Mouse (Mus musculus): ENCODE data around the gene Jund. TPM values are rescaled to one million over a fixed set of nuclear protein-coding genes. Genes with fewer than 3 reads are reported as not detected.

Jund gene
- polyA plus RNA-seq (2012; rRNA removed) = 345 and 364 TPM in 2 replicates

GRCm38 (mm10) chr8:70698310-70699109 is at the start of gene Jund:
TSS of gene Jund (plus strand) at chr8:70698949.
- DNase-seq (ENCODE audit: low read depth, low spot score) = no peak
- WGBS = under 1% methylated on average over 69 of the region's 69 CpGs

GRCm38 (mm10) chr8:70649324-70649723 is 49.4 kb upstream of the Jund start:
- 17% methylated on average over 4 of the region's 4 CpGs for WGBS
- DNase-seq (ENCODE audit: low read depth, low spot score) = no peak

GRCm38 (mm10) chr8:70650351-70650750 is 48.4 kb upstream of the Jund start:
- no peak for DNase-seq (ENCODE audit: low read depth, low spot score)
- WGBS = 91% methylated on average over 17 of the region's 17 CpGs

GRCm38 (mm10) chr8:70653226-70653625 is 45.5 kb upstream of the Jund start:
- no peak for DNase-seq (ENCODE audit: low read depth, low spot score)
- WGBS = 12% methylated on average over 2 of the region's 2 CpGs

- WGBS = 27% methylated on average over 1 of the region's 1 CpGs
- DNase-seq (ENCODE audit: low read depth, low spot score) = no peak
These were observed 44.6 kb upstream of the Jund start for GRCm38 (mm10) chr8:70654121-70654520.

- WGBS = 66% methylated on average over 2 of the region's 2 CpGs
- no peak for DNase-seq (ENCODE audit: low read depth, low spot score)
These were observed 43.3 kb upstream of the Jund start for GRCm38 (mm10) chr8:70655469-70655868.

GRCm38 (mm10) chr8:70656193-70656790 is 42.5 kb upstream of the Jund start:
- 84% methylated on average over 13 of the region's 13 CpGs for WGBS
- no peak for DNase-seq (ENCODE audit: low read depth, low spot score)

- 84% methylated on average over 3 of the region's 3 CpGs for WGBS
- DNase-seq (ENCODE audit: low read depth, low spot score) = no peak
These were observed 41.5 kb upstream of the Jund start for GRCm38 (mm10) chr8:70657214-70657613.

- 90% methylated on average over 2 of the region's 2 CpGs for WGBS
- no peak for DNase-seq (ENCODE audit: low read depth, low spot score)
These were observed 41.0 kb upstream of the Jund start for GRCm38 (mm10) chr8:70657739-70658138.

GRCm38 (mm10) chr8:70658897-70659603 is 39.7 kb upstream of the Jund start:
- WGBS = under 1% methylated on average over 31 of the region's 31 CpGs
- DNase-seq (ENCODE audit: low read depth, low spot score) = no peak

- no peak for DNase-seq (ENCODE audit: low read depth, low spot score)
- 1% methylated on average over 44 of the region's 44 CpGs for WGBS
These were observed 39.0 kb upstream of the Jund start for GRCm38 (mm10) chr8:70659604-70660272.

- no peak for DNase-seq (ENCODE audit: low read depth, low spot score)
- 4% methylated on average over 14 of the region's 14 CpGs for WGBS
These were observed 38.5 kb upstream of the Jund start, which contains the start of gene Pgpep1 for GRCm38 (mm10) chr8:70660273-70660725. TSS of gene Pgpep1 (minus strand) at chr8:70660388.

- 37% methylated on average over 4 of the region's 4 CpGs for WGBS
These were observed 35.1 kb upstream of the Jund start for GRCm38 (mm10) chr8:70663691-70664090.

GRCm38 (mm10) chr8:70664631-70665030 is 34.1 kb upstream of the Jund start:
- 62% methylated on average over 3 of the region's 3 CpGs for WGBS

More at GRCm38 (mm10) chr8:70663691-70664090, 35.1 kb upstream of the Jund start:
- no peak for DNase-seq (ENCODE audit: low read depth, low spot score)

GRCm38 (mm10) chr8:70665599-70665998 is 33.1 kb upstream of the Jund start:
- WGBS = 40% methylated on average over 2 of the region's 2 CpGs
- DNase-seq (ENCODE audit: low read depth, low spot score) = no peak

More at GRCm38 (mm10) chr8:70664631-70665030, 34.1 kb upstream of the Jund start:
- no peak for DNase-seq (ENCODE audit: low read depth, low spot score)

GRCm38 (mm10) chr8:70667071-70667470 is 31.7 kb upstream of the Jund start:
- 20% methylated on average over 5 of the region's 5 CpGs for WGBS
- DNase-seq (ENCODE audit: low read depth, low spot score) = no peak

- 76% methylated on average over 10 of the region's 10 CpGs for WGBS
- DNase-seq (ENCODE audit: low read depth, low spot score) = no peak
These were observed 27.0 kb upstream of the Jund start for GRCm38 (mm10) chr8:70671615-70672324.

GRCm38 (mm10) chr8:70672325-70673078 is 26.2 kb upstream of the Jund start:
- WGBS = 31% methylated on average over 19 of the region's 19 CpGs

More at GRCm38 (mm10) chr8:70672325-70673078, 26.2 kb upstream of the Jund start:
- DNase-seq (ENCODE audit: low read depth, low spot score) = no peak

Data from large intestine, adult 2 months (tissue).